In genomic region chr16:46122238-46122637, GRCm38 (mm10) we compare ENCODE assay signal across 23 mouse cellular contexts. TPM values are rescaled to one million over a fixed set of nuclear protein-coding genes. Genes with fewer than 3 reads are reported as not detected.
"Had no signal": no experiment of that assay in that cellular context is flagged by ENCODE, and none has a peak within 500 bp of the region (broad histone marks: within the 10 kb centered on the region; RNA-seq: fewer than 3 reads in every experiment).

No protein-coding gene starts in this region.

- H3K9me3 ChIP-seq: limb, embryonic 15.5 days; midbrain, embryonic 15.5 days; neural tube, embryonic 12.5 days; neural tube, embryonic 15.5 days had no signal

- DNase-seq: kidney, adult 9 months; kidney, postnatal 4 days; liver, postnatal 0 days; lung, embryonic 14.5 days; right cerebral cortex, adult 18-20 months; right cerebral cortex, postnatal 14 days; right cerebral cortex, postnatal 4 days; thymus, adult 2 months; thymus, postnatal 14 days; thymus, postnatal 4 days had no signal

- H3K4me1 ChIP-seq: limb, embryonic 15.5 days; neural tube, embryonic 12.5 days; neural tube, embryonic 15.5 days had no signal

- H3K4me2 ChIP-seq: limb, embryonic 15.5 days; liver, embryonic 11.5 days; lung, embryonic 14.5 days; midbrain, embryonic 11.5 days; midbrain, embryonic 15.5 days; neural tube, embryonic 12.5 days; neural tube, embryonic 15.5 days had no signal

- H3K4me3 ChIP-seq: limb, embryonic 15.5 days; midbrain, embryonic 15.5 days; neural tube, embryonic 12.5 days; neural tube, embryonic 15.5 days had no signal

- H3K27me3 ChIP-seq: limb, embryonic 15.5 days; midbrain, embryonic 15.5 days; neural tube, embryonic 12.5 days; neural tube, embryonic 15.5 days had no signal

- H3K27ac ChIP-seq: limb, embryonic 15.5 days; liver, embryonic 14.5 days; macrophage; midbrain, embryonic 15.5 days; neural tube, embryonic 12.5 days; neural tube, embryonic 15.5 days; stomach, postnatal 0 days had no signal

- H3K36me3 ChIP-seq: limb, embryonic 15.5 days; midbrain, embryonic 15.5 days; neural tube, embryonic 12.5 days; neural tube, embryonic 15.5 days had no signal

- ATAC-seq: liver, postnatal 0 days; lung, postnatal 0 days had no signal

- H3K9ac ChIP-seq: limb, embryonic 15.5 days; liver, embryonic 14.5 days; liver, postnatal 0 days; lung, embryonic 14.5 days; midbrain, embryonic 15.5 days; neural tube, embryonic 12.5 days; neural tube, embryonic 15.5 days had no signal

RNA-seq across cellular contexts. Expression of gene Cd96, which starts 2.2 kb away (rescaled TPM):
- total RNA-seq: layer of hippocampus, adult 18-20 months; left cerebral cortex, postnatal 25 days had no signal
- polyA plus RNA-seq: limb, embryonic 11.5 days; lung, embryonic 14.5 days; lung, postnatal 0 days; midbrain, embryonic 11.5 days; midbrain, embryonic 15.5 days; neural tube, embryonic 12.5 days had no signal
